Mouse (Mus musculus): ENCODE results near the gene Agrn.

- TF ChIP-seq CTCF (IDR thresholded peaks at IDR 0.05; ENCODE audit: insufficient read depth, low read depth, low read length) (no peak), POLR2A (IDR thresholded peaks at IDR 0.05; ENCODE audit: insufficient read depth, low read depth, low read length) (no peak)
Observed at GRCm38 (mm10) chr4:156209963-156210635, 12.8 kb upstream of the Agrn start.

Measured in olfactory bulb, adult 2 months (tissue).